Mouse (Mus musculus): ENCODE measurements at regions not wholly inside any gene's neighbourhood (a gene's known extent, or its start where the extent isn't known, plus 50 kb on each side); places are given as distances from the start of the nearest gene placed in this dataset.

DNA sequence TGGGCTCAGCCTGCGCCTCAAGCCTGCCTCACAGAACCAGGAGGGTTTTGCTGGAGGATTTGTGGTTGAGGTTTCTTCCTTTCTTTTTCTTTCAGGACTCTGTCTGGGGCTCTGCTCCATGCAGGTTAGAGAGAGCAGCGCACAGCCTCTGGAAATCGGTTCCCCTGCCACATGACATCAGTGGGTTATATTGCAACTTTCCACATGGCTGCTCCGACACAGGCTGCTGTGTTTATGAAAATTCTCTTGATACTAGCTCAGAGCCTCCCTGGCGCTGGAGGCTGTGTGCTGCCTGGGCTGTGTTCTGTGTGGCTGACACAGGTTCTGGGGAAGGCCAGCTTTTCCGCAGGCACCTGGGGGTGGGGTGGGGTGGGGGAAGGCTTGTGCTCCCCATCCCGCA is 178.7 kb upstream of the Gm4791 start:
- no peak for DNase-seq (ENCODE audit: low spot score)

GRCm38 (mm10) chr9:46819376-46819775 is 179.2 kb upstream of the Gm4791 start:
- DNase-seq (ENCODE audit: low spot score) = no peak

DNA sequence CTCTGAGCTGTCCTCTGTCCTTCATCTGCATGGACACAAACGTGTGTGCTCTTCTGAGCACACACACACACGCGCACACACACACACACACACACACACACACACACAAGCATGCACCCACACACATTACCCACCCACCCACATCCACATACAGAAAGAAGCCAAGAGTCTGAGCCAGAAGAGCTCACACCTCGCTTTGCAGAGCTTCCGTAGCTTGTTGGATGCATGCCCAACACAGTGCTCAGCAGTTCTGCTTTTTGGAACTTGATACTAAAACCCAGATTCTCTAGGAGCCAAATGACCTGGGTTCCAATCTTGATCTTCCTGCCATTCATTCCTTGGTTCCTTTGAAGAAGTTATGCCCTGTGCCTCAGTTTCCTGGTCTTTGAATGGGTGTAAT is 182.4 kb upstream of the Gm4791 start:
- no peak for DNase-seq (ENCODE audit: low spot score)

- DNase-seq (ENCODE audit: low spot score) = peak; percentile 78
Measured at GRCm38 (mm10) chr9:46814478-46815241, 183.9 kb upstream of the Gm4791 start.

DNA sequence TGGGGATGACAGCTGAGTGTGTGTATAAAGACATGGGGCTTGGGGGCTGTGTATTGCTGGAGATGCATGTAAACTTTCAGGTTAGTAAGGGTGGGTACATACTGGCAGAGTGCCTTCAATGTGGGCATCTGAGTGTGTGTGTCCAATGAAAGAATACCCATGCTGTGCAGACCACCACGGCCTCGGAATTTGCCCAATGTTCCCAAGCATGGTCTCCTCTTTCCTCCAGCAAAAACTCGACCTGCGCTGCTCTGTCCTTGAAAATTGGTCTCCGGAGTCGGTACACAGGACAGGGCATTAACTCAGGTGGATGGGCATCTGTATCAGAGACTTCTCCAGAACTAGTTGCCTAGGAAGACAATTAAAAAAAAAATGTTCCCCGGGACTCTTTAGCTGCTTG is 188.3 kb upstream of the Gm4791 start:
- DNase-seq (ENCODE audit: low spot score) = no peak

GRCm38 (mm10) chr9:46795446-46795845 is 203.1 kb upstream of the Gm4791 start:
- DNase-seq (ENCODE audit: low spot score) = peak; percentile 27

DNA sequence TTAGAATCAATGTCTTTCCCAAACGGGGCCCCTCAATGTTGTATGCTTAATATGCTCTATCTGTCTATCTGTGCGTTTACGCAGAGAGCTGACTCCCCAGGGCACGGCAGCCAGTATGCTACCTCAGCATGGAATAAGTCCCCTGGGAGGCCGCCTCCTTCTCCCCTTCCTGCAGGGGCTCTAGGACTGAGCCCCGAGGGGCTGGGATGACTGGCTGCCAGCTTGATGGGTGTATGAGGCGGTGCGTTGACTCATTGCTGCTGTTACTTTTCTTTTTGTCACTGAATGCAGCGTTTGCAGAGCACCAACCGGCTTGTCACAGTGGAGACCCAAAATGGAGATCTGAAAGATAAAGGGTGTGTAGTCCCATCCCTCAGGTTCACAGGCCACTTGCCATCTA is 209.5 kb upstream of the Gm4791 start:
- DNase-seq (ENCODE audit: low spot score) = peak; percentile 32

DNA sequence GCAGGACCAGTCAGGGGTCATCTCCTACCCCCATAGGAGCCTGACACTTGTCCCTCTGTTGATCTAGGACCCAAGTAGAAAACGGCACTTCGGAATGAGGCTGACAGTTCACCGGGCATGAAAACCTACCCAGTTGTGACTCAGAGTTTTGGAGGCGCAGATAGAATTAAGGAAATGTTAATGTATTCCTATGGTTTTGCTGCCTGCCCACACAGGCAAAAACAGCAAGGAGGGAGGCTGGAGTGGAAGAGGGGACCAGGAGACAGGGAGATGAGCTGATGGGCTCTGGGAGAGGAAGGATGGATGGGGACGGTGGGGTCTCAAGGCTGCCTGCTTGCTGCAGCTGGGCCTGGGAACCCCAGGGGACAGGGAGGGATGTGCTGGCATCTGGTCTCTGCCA is 210.1 kb upstream of the Gm4791 start:
- DNase-seq (ENCODE audit: low spot score) = peak; percentile 30

DNA sequence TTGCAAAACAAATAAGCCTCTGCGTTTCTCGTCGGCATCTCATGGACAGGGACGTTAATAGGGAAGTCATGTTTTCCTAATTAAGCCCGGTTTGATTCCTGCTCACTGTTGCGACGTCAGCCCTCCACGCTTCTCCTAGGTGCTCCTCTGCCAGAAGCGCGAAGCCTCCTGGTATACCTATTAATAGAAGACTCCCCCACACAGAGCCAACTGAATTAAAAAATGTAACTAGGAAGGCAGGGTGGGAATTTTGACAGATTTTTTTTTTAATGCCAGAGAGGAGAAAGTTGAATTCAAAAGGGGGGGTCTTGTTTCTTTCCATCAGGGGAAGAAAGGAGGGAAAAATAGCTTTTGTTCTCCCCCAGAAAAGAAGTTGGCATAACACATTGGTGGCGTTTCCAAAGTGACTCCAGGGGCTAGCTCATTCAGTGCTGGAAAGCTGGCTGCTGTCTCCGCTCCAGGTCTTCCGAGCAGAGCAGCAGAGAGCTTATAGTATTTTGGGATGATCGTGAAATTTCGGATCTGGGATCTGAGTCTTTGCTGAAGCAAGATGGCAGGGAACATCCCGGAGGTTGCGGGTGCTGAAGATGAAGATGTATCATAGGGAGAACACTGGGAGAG is 214.1 kb upstream of the Gm4791 start:
- no peak for DNase-seq (ENCODE audit: low spot score)

GRCm38 (mm10) chr9:46783597-46784354 is 214.8 kb upstream of the Gm4791 start:
- no peak for DNase-seq (ENCODE audit: low spot score)

- no peak for DNase-seq (ENCODE audit: low spot score)
Measured at GRCm38 (mm10) chr9:46781681-46782080, 216.9 kb upstream of the Gm4791 start.

DNA sequence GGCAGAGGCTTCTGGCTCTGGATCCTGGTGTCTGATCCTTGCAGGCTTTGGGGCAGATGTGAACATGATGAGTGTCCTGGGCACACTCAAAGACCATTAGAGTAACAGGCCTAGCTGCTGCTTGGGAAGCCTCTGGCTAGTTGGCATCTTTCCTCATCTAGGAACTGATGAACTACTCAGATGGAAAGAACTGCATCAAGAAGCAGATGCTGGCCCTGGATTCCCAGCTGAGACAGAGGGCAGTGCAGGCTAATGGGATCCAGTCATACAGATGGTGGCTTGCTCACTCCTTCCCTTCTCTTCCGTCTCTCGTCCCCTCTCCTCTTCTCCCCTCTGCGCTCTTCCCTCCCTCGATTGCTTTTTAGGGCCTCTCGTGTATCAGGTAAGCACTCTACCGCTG is 219.8 kb upstream of the Gm4791 start:
- no peak for DNase-seq (ENCODE audit: low spot score)

GRCm38 (mm10) chr9:46774821-46775220 is 223.7 kb upstream of the Gm4791 start:
- DNase-seq (ENCODE audit: low spot score) = no peak

- no peak for DNase-seq (ENCODE audit: low spot score)
Measured at GRCm38 (mm10) chr9:46760247-46760646, 238.3 kb upstream of the Gm4791 start.

DNA sequence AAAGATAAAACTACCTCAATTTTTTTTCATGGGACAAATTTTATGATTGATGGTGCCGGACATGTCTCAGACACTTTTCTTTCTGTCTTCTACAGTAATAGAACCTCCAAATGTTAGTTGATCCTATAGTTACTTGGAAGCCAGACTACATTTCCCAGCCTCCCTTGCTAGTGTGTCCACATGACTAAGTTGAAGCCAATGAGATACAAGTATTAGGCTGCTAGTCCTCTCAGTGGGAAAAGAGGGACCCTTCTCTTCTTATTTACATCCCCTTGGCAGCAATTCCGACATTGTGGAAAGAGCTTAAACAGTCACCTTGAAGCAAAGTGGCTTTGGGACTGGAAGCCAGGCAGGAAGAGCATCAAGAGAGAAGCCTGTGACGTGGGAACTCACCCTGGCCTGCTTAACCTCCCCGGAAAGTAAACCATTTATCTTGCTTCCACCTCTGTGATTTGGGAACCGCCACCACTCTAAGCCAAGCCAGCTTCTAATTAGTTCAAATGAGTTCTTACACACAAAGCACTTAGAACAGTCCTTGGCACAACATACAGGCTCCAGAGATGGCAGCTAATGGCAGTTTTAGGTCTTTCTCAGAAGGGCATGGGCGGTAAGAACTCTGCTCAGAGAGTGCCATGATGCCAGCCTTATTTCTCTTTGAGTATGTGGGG is 241.4 kb upstream of the Gm4791 start:
- DNase-seq (ENCODE audit: low spot score) = no peak

- DNase-seq (ENCODE audit: low spot score) = no peak
Measured at GRCm38 (mm10) chr9:46751981-46752380, 246.6 kb upstream of the Gm4791 start.

DNA sequence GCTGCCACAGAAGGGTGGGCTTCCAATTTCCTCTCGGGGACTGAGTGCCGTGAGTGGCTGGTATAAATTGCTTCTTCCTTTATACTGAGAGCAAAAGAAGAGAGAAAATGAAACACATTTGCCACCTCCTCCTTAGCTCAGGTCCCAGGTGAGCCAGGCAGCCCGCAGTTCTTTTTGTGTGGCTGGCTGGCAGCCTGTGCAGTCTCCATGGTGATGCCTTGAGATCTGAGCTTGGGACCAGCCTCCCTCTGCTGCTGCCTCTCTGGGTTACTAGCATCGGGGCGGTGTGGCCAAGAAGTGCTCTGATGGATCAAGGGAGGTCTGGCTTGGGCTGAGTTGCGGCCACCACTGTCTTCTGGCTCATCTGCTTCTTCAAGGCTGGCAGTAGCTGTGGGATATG is 249.1 kb upstream of the Gm4791 start:
- DNase-seq (ENCODE audit: low spot score) = no peak

GRCm38 (mm10) chr9:46746266-46746665 is 252.3 kb upstream of the Gm4791 start:
- no peak for DNase-seq (ENCODE audit: low spot score)

GRCm38 (mm10) chr9:46740496-46740895 is 258.0 kb upstream of the Gm4791 start:
- no peak for DNase-seq (ENCODE audit: low spot score)

DNA sequence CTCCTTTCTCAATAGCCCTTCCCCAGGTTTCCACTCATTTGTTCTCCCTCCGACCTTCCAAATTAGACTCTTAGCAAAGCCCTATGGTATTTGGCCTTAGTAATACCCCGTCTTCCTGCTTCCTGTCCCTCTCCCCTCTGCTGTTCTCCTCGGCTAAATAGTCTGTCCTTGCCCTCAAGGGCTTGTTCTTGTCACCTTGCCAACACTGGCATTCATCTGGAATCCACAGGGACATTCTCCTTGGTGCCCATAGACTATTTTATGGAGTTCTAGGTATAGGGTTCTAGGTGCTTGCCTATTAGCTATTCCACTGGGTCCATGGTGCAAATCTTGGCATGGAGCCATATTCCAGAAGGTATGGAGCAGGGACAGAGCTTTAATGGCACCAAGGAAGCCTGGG is 259.2 kb upstream of the Gm4791 start:
- no peak for DNase-seq (ENCODE audit: low spot score)

- DNase-seq (ENCODE audit: low spot score) = no peak
Measured at GRCm38 (mm10) chr9:46738634-46739033, 259.9 kb upstream of the Gm4791 start.

- DNase-seq (ENCODE audit: low spot score) = no peak
Measured at GRCm38 (mm10) chr9:46738056-46738455, 260.5 kb upstream of the Gm4791 start.

- DNase-seq (ENCODE audit: low spot score) = no peak
Measured at GRCm38 (mm10) chr9:46737446-46737845, 261.1 kb upstream of the Gm4791 start.
